Mouse (Mus musculus) G1E (cell line): ENCODE data around the gene Npas3. TPM values are rescaled to one million over a fixed set of nuclear protein-coding genes. Genes with fewer than 3 reads are reported as not detected.

Experiments
- ATAC-seq: 2 replicates; pipeline ENCODE4 v1.8.0; 2016; ENCODE audit warnings: mild to moderate bottlenecking; ENCODE audit not compliant: insufficient number of reproducible peaks, poor library complexity, low FRiP score, severe bottlenecking; ENCODE audit errors: extremely low read depth
- DNase-seq: peaks from one replicate; pipeline ENCODE4 v3.0.0; 2012; ENCODE audit warnings: low spot score
- H3K27me3 ChIP-seq: 2 replicates; pipeline ENCODE4 v1.6.1; 2012; ENCODE audit warnings: mild to moderate bottlenecking, low read length, inconsistent platforms; ENCODE audit not compliant: insufficient read depth
- H3K36me3 ChIP-seq: replicated peaks from 2 replicates; pipeline ENCODE3; 2012; ENCODE audit warnings: mild to moderate bottlenecking, inconsistent platforms
- H3K4me1 ChIP-seq: 2 replicates; pipeline ENCODE4 v1.6.1; 2012; ENCODE audit warnings: low read depth, low read length, inconsistent platforms, mixed read lengths; ENCODE audit not compliant: insufficient read depth
- H3K4me3 ChIP-seq: 2 replicates; pipeline ENCODE4 v1.5.1; 2012; ENCODE audit warnings: low read depth, mild to moderate bottlenecking, inconsistent platforms, low read length, moderate library complexity, mixed read lengths
- H3K9me3 ChIP-seq: replicated peaks from 2 replicates; pipeline ENCODE4 v1.6.1; 2012; ENCODE audit warnings: inconsistent platforms
- CTCF ChIP-seq: IDR thresholded peaks from 2 replicates; pipeline ENCODE4 v1.5.1; 2012; ENCODE audit warnings: low read depth, low read length, inconsistent platforms, mixed read lengths
- GATA1 ChIP-seq: IDR thresholded peaks from 2 replicates; pipeline ENCODE4 v1.6.1; 2012; ENCODE audit warnings: borderline replicate concordance, low read length, inconsistent platforms, mixed read lengths
- GATA2 ChIP-seq: IDR thresholded peaks from 2 replicates; pipeline ENCODE4 v1.6.1; 2012; ENCODE audit warnings: low read depth, low read length, inconsistent platforms, borderline replicate concordance
- POLR2AphosphoS5 ChIP-seq: IDR thresholded peaks from 2 replicates; pipeline ENCODE4 v1.6.1; 2012; ENCODE audit warnings: low read depth, low read length, inconsistent platforms; ENCODE audit not compliant: insufficient replicate concordance
- TAL1 ChIP-seq: conservative IDR thresholded peaks from 2 replicates; pipeline ENCODE4 v1.6.1; 2012; ENCODE audit warnings: low read depth, low read length, inconsistent platforms, mixed read lengths
- polyA plus RNA-seq: library from polyadenylated mRNA; stranded (reverse); fragments of >175 nt; gene quantifications from 2 replicates; pipeline ENCODE4 v1.2.3, GENCODE M21; 2012
- total RNA-seq, 2 experiments: library from RNA; stranded (forward) in 1 of 2; stranded (reverse) in 1 of 2; fragments of 200-1000 nt in 1 of 2; fragments of >200 nt in 1 of 2; fragmentation: Nextera tagmentation in 1 of 2; gene quantifications; 2 replicates each; pipeline ENCODE4 v1.2.3; 2014 to 2017

Npas3 gene
- total and polyA plus RNA-seq, 3 experiments = 0.11 TPM; not detected in 2

DNA sequence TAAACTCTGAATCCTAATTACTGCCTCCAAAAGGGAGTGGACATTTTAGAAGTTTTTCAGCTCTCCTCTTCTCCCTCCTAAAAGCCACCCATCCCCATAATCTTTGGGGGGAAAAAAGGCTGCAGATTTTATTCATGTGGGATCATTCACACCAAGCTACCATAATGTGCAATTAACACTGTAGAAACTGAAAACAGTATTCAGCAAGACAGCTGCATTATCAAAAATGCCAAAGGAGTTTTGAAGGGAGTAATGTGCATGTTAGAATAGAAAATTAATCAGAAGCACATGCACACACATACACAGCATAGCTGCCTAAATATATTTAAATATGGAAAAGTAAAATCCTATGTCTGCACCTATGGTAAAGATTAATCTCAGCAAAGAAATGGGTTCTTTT lies 390.1 kb downstream of the Npas3 start:
- ATAC-seq (no peak), DNase-seq (no peak)
- TF ChIP-seq POLR2AphosphoS5 (no peak), TAL1 (no peak), GATA1 (no peak), GATA2 (no peak), CTCF (no peak)

DNA sequence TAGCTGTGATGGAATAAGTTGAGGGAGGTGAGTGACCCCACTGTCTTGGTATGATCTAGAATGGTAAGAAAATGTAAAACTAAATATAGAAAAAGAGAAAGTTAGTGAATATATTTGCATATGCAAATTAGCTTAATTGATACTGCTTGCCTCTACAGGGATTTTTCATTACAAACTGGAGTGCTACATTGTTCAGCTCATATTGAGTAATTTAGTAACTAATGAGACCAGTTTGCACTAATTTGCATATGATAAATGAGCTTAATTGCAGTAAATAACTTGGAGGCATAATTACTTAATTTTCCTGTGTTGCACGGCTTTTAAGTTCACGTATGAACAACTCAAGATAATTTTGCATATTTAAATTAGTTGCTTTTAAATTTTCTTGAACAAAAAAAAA lies 398.8 kb downstream of the Npas3 start:
- TF ChIP-seq POLR2AphosphoS5 = no peak
- TF ChIP-seq GATA1 = no peak
- TF ChIP-seq GATA2 = no peak
- TF ChIP-seq TAL1 = no peak
- no peak for TF ChIP-seq CTCF
- no peaks in the 10 kb centered on the region for H3K4me1 ChIP-seq
- H3K27me3 ChIP-seq = no peaks in the 10 kb centered on the region
- H3K36me3 ChIP-seq = no peaks in the 10 kb centered on the region
- ATAC-seq = no peak
- H3K9me3 ChIP-seq = peaks cover 23% of the 10 kb centered on the region
- no peak for DNase-seq
- no peak overlapping the region for H3K4me3 ChIP-seq

More for the DNA sequence above, 390.1 kb downstream of the Npas3 start:
- Histone ChIP-seq H3K4me3 (no peak overlapping the region), H3K9me3 (peaks cover 29% of the 10 kb centered on the region), H3K27me3 (no peaks in the 10 kb centered on the region), H3K4me1 (no peaks in the 10 kb centered on the region), H3K36me3 (no peaks in the 10 kb centered on the region)

DNA sequence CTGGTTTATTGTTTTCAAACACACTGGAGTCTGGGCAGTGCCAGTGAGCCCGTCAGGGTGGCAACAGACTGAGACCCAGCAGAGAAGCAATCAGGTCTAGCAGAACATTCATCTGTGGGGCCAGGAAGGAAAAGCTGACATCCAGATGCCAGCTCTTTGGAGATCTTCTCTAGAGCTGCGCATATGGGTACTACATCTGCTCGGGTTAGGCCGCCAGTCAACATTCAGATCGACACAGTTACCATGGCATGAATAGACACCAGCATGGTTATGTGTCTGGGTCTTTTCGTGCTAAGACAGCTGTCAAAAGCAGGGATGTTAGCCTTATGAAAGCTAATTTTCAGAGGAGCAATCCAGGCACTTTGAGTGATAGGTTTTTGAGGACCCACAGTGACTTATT lies 407.8 kb downstream of the Npas3 start:
- Histone ChIP-seq H3K4me3 (no peak overlapping the region), H3K9me3 (peaks cover 25% of the 10 kb centered on the region)
- no peak for ATAC-seq

DNA sequence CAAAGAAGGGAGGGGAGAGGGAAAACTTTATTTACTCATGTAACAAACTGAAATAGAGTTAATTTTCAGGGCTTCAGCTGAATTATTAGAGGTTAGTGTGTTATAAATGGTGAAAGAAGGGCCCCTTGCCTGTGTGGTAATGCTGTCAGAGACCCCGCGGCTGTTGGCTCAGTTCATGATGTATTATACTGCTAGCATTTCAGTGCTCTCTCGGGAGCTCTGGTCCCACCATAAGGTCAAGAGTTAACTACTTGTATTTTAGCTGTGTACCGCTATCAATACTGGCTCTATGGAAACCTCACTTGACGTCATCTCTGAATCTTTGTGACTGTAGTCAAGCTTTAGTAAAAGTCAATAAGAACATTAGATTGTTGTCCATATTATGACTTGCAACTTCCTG lies 415.6 kb downstream of the Npas3 start:
- no peak for TF ChIP-seq POLR2AphosphoS5
- TF ChIP-seq GATA2 = no peak
- no peak for TF ChIP-seq GATA1
- no peak for TF ChIP-seq CTCF
- TF ChIP-seq TAL1 = no peak
- Histone ChIP-seq H3K36me3 (no peaks in the 10 kb centered on the region), H3K4me3 (no peak overlapping the region), H3K27me3 (no peaks in the 10 kb centered on the region), H3K9me3 (peaks cover 15% of the 10 kb centered on the region), H3K4me1 (no peaks in the 10 kb centered on the region)
- ATAC-seq (no peak), DNase-seq (no peak)

More for the DNA sequence above, 407.8 kb downstream of the Npas3 start:
- H3K4me1 ChIP-seq = no peaks in the 10 kb centered on the region
- TF ChIP-seq POLR2AphosphoS5 (no peak), GATA2 (no peak), GATA1 (no peak), TAL1 (no peak), CTCF (no peak)
- no peaks in the 10 kb centered on the region for H3K36me3 ChIP-seq
- no peak for DNase-seq
- H3K27me3 ChIP-seq = no peaks in the 10 kb centered on the region

DNA sequence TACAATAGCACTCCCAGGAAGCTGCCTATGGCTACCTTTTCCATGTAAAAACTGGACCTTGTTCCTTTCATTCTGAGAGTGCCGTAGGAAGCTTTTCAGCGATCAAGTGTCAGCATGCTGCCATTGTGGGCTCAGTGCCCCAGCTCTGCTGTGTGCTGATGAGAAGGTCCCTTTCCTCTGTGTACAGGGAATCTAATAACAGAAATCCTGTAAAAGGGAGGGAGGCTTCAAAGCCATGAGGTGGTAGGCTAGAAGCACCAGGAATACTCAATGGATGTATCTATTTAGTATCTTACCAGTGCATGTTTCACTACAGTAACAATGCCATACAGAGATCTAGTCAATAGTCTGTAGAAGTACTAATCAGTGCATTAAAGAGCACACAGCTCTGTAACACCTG lies 423.4 kb downstream of the Npas3 start:
- H3K36me3 ChIP-seq = no peaks in the 10 kb centered on the region
- TF ChIP-seq CTCF (no peak), GATA1 (no peak), TAL1 (no peak), GATA2 (no peak), POLR2AphosphoS5 (no peak)
- ATAC-seq = no peak
- peaks cover 39% of the 10 kb centered on the region for H3K9me3 ChIP-seq
- no peak overlapping the region for H3K4me3 ChIP-seq
- no peaks in the 10 kb centered on the region for H3K4me1 ChIP-seq
- no peaks in the 10 kb centered on the region for H3K27me3 ChIP-seq
- DNase-seq = no peak

DNA sequence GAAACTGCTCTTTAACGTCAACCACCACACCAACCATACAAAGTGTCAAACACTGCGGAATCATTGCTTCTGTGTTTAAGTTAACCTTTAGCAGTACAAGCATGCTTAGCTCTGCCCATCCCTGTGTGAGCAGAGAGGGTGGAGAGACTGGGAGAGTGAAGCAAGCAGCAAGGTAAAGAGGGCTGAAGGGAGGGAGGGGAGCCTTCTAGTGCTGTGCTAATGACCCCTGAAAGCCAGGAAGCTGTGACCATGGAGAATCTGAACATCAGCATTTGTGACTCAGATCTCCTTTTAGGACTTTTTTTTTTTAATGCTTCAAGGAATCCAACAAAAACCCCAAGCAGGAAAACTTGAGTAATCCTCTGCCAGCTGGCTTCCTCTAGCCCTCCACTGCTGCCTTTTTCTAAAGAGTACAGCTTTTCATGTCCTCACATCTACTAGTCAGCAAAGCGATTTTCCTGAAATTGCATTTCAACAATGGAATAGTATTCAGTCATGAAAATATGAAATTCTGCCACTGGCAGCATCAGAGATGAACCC lies 428.7 kb downstream of the Npas3 start:
- H3K4me1 ChIP-seq = no peaks in the 10 kb centered on the region
- no peaks in the 10 kb centered on the region for H3K36me3 ChIP-seq
- no peaks in the 10 kb centered on the region for H3K27me3 ChIP-seq
- no peak for DNase-seq
- H3K4me3 ChIP-seq = no peak overlapping the region
- no peak for TF ChIP-seq POLR2AphosphoS5
- no peak for TF ChIP-seq CTCF
- no peak for TF ChIP-seq GATA2
- TF ChIP-seq GATA1 = no peak
- TF ChIP-seq TAL1 = no peak
- no peak for ATAC-seq
- H3K9me3 ChIP-seq = peaks cover 48% of the 10 kb centered on the region

DNA sequence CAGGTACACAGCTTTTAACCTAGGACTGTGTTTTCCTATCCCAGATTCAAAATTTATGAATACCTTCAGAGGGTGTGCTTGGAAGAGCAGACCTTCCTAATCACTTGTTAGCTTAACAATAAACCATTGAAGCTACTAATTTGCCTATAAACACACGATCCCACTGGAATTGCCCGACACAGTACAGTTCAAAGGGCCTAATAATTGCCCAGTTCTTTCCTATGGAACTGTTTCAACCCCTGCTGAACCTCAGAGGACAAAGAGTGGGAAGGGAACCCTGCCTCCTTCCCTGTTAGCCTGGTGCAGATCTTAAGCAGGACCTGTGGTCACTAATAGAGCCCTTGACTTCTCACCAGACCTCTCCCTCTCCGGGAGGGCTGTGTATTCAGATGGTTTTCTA lies 429.7 kb downstream of the Npas3 start:
- Histone ChIP-seq H3K27me3 (no peaks in the 10 kb centered on the region), H3K4me1 (no peaks in the 10 kb centered on the region), H3K36me3 (no peaks in the 10 kb centered on the region), H3K4me3 (no peak overlapping the region), H3K9me3 (peaks cover 48% of the 10 kb centered on the region)
- TF ChIP-seq CTCF = no peak
- TF ChIP-seq POLR2AphosphoS5 = no peak
- TF ChIP-seq TAL1 = no peak
- TF ChIP-seq GATA1 = no peak
- TF ChIP-seq GATA2 = no peak
- ATAC-seq = no peak
- DNase-seq = no peak
